Mouse (Mus musculus) hindbrain, embryonic 13.5 days (tissue): ENCODE results near the gene Anp32b. TPM values are rescaled to one million over a fixed set of nuclear protein-coding genes. Genes with fewer than 3 reads are reported as not detected.

Experiments
- polyA plus RNA-seq: library from polyadenylated mRNA; unstranded; fragments of >200 nt; fragmentation: Nextera tagmentation; extraction: Ambion mirVana; gene quantifications from 2 replicates; pipeline ENCODE4 v1.2.1, GENCODE M21; 2015

The Anp32b gene
- polyA plus RNA-seq, 1 experiment from 2014 or later: 97.0 TPM

Other genes with a start within 250 kb of the Anp32b start
- gene Foxe1, start 107.3 kb upstream of the Anp32b start, polyA plus RNA-seq: not detected in 2 replicates
- gene Trmo, start 61.5 kb upstream of the Anp32b start, polyA plus RNA-seq: 8.9 and 10.0 TPM in 2 replicates
- gene Hemgn, start 37.4 kb upstream of the Anp32b start, polyA plus RNA-seq: 0.22 and 0.62 TPM in 2 replicates
- gene Nans, start 38.3 kb downstream of the Anp32b start, polyA plus RNA-seq: 64.7 and 67.5 TPM in 2 replicates
- 0.93 and 0.96 TPM in 2 replicates for gene Trim14, start 85.2 kb downstream of the Anp32b start, polyA plus RNA-seq
- 6.0 and 6.7 TPM in 2 replicates for gene Coro2a, start 151.3 kb downstream of the Anp32b start, polyA plus RNA-seq
- gene Tbc1d2, start 199.3 kb downstream of the Anp32b start, polyA plus RNA-seq: 0.73 and 0.75 TPM in 2 replicates